Mouse (Mus musculus) lung, embryonic 16.5 days (tissue): ENCODE measurements at regions not wholly inside any gene's neighbourhood (a gene's known extent, or its start where the extent isn't known, plus 50 kb on each side); places are given as distances from the start of the nearest gene placed in this dataset.
A peak's percentile ranks its signal among the peaks of the same experiment; 100 is the strongest.

Experiments used
- ATAC-seq: fragments of 200-750 bp; cut with Nextera tagmentation; 2 replicates; pipeline ENCODE4 v1.8.0; 2017; ENCODE audit warnings: low read depth, mild to moderate bottlenecking, moderate library complexity
- H3K27ac ChIP-seq: fragments of 300-500 bp; sonication (generic); 2 replicates; pipeline ENCODE4 v1.5.1; 2014; ENCODE audit warnings: mild to moderate bottlenecking, control low read depth, low read length
- H3K27me3 ChIP-seq: fragments of 300-500 bp; sonication (generic); 2 replicates; pipeline ENCODE4 v1.6.1; 2014; ENCODE audit warnings: low read depth, low read length, mixed read lengths; ENCODE audit not compliant: control insufficient read depth, insufficient read depth
- H3K36me3 ChIP-seq: fragments of 300-500 bp; sonication (generic); 2 replicates; pipeline ENCODE4 v1.6.1; 2014; ENCODE audit warnings: low read length; ENCODE audit not compliant: control insufficient read depth, insufficient read depth
- H3K4me1 ChIP-seq: fragments of 300-500 bp; sonication (generic); replicated peaks from 2 replicates; pipeline ENCODE4 v1.6.1; 2014; ENCODE audit warnings: low read length, mixed read lengths; ENCODE audit not compliant: control insufficient read depth, insufficient read depth
- H3K4me2 ChIP-seq: fragments of 300-500 bp; sonication (generic); 2 replicates; pipeline ENCODE4 v1.6.1; 2014; ENCODE audit warnings: low read depth, low read length, control low read depth
- H3K4me3 ChIP-seq: fragments of 300-500 bp; sonication (generic); 2 replicates; pipeline ENCODE4 v1.5.1; 2014; ENCODE audit warnings: mild to moderate bottlenecking, low read length, control low read depth
- H3K9ac ChIP-seq: fragments of 300-500 bp; sonication (generic); 2 replicates; pipeline ENCODE4 v1.6.1; 2014; ENCODE audit warnings: low read length, control low read depth
- H3K9me3 ChIP-seq: fragments of 300-500 bp; sonication (generic); 2 replicates; pipeline ENCODE4 v1.6.1; 2016; ENCODE audit warnings: low read length; ENCODE audit not compliant: control insufficient read depth
- WGBS: fragments of 180-500 bp; shearing (Covaris S2); extraction: QIAGEN DNeasy Blood & Tissue Kit; methylation state at CpG from one replicate; pipeline ENCODE4 v1.1.7; 2014; 5-methylcytosine and 5-hydroxymethylcytosine counted together

DNA sequence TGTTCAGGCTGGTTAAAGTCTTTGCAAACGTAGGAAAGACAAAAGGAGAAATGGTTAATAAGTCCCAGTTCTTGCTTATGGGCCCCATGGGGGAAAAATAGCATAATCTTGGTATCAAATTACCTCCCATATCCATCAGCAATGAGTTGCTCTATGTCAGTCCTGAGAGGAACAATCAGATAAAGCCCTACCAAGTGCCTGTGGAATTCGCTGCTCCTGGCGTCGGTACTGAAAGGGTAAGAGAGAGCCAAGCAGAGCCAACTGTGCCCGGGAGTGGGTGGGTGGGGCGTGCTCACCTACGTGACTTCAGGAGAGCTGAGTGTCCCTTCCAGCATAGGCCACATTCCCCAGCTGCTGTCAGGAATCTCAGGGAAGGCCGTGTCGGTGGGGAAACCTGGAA, 392.7 kb downstream of the Wdr11 start:
- Histone ChIP-seq H3K27me3 (no peaks in the 10 kb centered on the region), H3K9ac (no peak overlapping the region), H3K4me3 (no peak overlapping the region), H3K4me1 (peaks cover 26% of the 10 kb centered on the region), H3K27ac (peak overlapping the region; percentile 92), H3K9me3 (no peaks in the 10 kb centered on the region), H3K36me3 (no peaks in the 10 kb centered on the region), H3K4me2 (no peak overlapping the region)
- ATAC-seq: peak; percentile 84
- WGBS: 33% methylated on average over 9 of the region's 9 CpGs

DNA sequence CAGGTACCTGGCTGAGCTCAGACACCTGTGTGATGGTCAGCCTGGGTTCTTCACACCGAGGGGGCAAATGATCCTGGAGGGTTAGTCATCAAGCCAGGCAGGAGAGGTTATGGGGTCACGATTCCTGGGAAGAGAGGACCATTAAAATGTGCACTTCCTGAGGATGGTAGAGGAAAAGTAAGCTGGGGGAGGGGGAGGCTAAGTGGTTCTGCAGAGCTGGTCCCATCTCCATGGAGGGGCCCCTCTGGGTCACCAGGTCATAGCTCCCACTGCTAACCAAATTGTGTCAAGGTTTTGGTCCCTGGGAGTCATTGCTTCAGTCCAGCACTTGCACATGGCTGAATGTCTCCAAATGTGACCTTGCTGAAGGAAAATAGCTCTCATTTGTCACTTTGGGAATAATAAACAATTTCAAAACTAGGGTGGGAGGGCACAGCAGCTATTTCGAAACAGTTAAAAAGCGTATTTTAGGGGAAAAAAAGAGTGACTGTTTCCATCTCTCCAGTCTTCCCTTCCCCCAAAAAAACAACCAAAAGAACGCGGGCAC, 395.5 kb downstream of the Wdr11 start:
- Histone ChIP-seq H3K9me3 (no peaks in the 10 kb centered on the region), H3K27me3 (no peaks in the 10 kb centered on the region), H3K36me3 (no peaks in the 10 kb centered on the region), H3K4me2 (0 out of 2 replicates have a peak overlapping the region, but pooled peaks have one; percentile 7), H3K27ac (0 out of 2 replicates have a peak overlapping the region, but pooled peaks have one; percentile 1), H3K4me3 (no peak overlapping the region), H3K4me1 (peaks cover 28% of the 10 kb centered on the region), H3K9ac (no peak overlapping the region)
- WGBS: 22% methylated on average over 6 of the region's 6 CpGs
- ATAC-seq: peak; percentile 3; the same call in 1 of the 2 replicates

DNA sequence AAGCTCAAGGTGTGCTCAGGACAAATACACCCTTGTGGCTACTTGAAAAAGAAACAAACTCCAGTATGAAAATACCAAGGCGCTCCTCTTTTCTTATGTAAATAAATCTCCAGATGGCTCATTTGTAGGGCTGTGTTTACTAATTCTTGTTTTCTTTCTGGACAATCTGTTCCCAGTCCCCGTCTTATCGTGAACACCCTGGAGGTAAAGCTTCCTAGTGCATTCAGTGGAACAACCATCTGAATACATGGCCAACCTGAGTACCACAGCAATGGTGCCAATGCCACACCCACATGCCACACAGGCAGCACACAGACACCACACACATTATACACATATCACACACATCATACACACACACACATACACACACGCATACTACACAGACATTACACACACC, 396.1 kb downstream of the Wdr11 start:
- H3K9me3 ChIP-seq: no peaks in the 10 kb centered on the region
- no peaks in the 10 kb centered on the region for H3K36me3 ChIP-seq
- H3K4me2 ChIP-seq: 0 out of 2 replicates have a peak overlapping the region, but pooled peaks have one; percentile 7
- H3K9ac ChIP-seq: no peak overlapping the region
- H3K27ac ChIP-seq: 0 out of 2 replicates have a peak overlapping the region, but pooled peaks have one; percentile 1
- H3K4me1 ChIP-seq: peaks cover 25% of the 10 kb centered on the region
- no peak overlapping the region for H3K4me3 ChIP-seq
- H3K27me3 ChIP-seq: no peaks in the 10 kb centered on the region
- ATAC-seq: no peak
- WGBS: 42% methylated on average over 4 of the region's 4 CpGs

DNA sequence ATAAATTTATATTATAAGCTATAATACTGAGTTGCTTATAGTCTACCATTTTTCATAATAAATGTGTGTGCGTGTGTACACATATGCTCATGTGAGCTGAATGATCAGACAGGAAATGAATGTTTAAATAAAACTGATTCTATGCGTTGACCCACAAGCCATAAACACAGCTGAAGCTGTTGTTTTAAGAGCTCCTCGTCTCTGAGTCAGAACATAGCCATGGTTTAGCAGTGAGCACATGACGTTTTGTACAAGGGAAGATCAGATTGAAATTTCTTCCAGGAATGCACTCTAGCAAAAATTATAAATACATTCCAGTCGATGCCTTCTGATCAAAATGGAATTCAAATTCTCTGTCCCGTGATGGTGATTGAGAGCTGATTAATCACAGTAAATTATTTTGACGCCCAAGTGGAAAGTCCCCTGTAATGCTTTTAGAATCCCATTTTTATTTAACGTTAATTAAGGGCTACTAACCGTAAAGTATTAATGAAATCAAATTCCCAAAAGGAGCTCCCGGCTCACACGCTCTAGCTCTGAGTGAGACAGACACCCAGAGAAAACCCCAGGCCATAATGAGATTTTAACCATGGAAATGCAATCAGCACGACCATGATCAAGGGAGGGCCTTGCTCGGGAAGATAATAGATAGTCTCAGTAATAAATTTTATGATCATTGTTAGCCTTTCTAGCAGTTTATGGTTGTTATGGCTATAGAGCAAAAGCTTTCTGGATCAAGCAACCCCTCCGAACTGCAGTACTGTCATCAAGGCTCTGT, 402.0 kb downstream of the Wdr11 start:
- ATAC-seq: no peak
- 61% methylated on average over 14 of the region's 14 CpGs for WGBS
- no peak overlapping the region for H3K9ac ChIP-seq
- H3K36me3 ChIP-seq: no peaks in the 10 kb centered on the region
- no peak overlapping the region for H3K27ac ChIP-seq
- H3K4me2 ChIP-seq: no peak overlapping the region
- no peak overlapping the region for H3K4me3 ChIP-seq
- H3K9me3 ChIP-seq: no peaks in the 10 kb centered on the region
- H3K4me1 ChIP-seq: peaks cover 4% of the 10 kb centered on the region; the same call in 1 of the 2 replicates
- no peaks in the 10 kb centered on the region for H3K27me3 ChIP-seq

DNA sequence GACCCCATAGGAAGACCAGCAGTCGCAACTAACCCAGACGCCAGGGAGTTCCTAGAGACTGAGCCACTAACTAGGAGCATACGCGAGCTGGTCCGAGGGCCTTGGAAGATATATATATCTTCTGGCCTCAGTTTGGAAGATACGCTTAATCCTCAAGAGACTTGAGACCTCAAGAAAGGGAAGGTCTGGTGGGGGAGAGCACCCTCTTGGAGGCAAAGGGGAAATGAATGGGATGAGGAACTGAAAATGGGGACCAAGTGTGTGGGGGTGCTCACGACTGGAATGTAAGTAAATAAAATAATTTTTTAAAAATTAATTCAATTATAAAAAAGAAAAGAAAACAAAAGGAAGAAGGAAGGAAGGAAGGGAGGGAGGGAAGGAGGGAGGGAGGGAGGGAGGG, 403.9 kb downstream of the Wdr11 start:
- Histone ChIP-seq H3K36me3 (no peaks in the 10 kb centered on the region), H3K9ac (no peak overlapping the region), H3K4me3 (no peak overlapping the region), H3K9me3 (no peaks in the 10 kb centered on the region), H3K27ac (no peak overlapping the region), H3K4me1 (peaks cover 5% of the 10 kb centered on the region), H3K4me2 (no peak overlapping the region), H3K27me3 (no peaks in the 10 kb centered on the region)
- no peak for ATAC-seq
- WGBS: 91% methylated on average over 7 of the region's 7 CpGs

DNA sequence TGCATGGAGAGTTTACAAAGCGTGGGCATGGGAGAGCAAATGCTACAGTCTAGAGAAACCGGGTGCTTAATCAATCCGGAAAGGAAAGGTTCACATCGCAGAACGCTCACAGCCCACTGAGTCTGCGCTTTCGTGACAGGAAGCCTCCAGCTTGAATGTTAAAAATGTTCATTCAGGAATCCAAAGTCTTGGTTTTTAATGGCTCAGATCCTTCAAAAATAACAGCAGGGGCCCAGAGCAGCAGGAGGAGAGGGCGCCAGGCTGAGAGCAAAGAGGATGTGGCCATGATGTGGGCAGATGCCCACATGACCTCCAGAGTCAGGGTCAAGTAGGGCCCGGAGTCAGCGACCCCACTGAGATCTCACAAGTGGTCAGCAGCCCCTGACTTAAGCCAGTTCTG, 409.4 kb downstream of the Wdr11 start:
- peak overlapping the region; percentile 15; the same call in 1 of the 2 replicates for H3K4me2 ChIP-seq
- H3K9me3 ChIP-seq: no peaks in the 10 kb centered on the region
- H3K27ac ChIP-seq: peak overlapping the region; percentile 80
- peak overlapping the region; percentile 51 for H3K9ac ChIP-seq
- peaks cover 18% of the 10 kb centered on the region for H3K4me1 ChIP-seq
- ATAC-seq: no peak
- H3K27me3 ChIP-seq: no peaks in the 10 kb centered on the region
- WGBS: 25% methylated on average over 10 of the region's 10 CpGs
- no peak overlapping the region for H3K4me3 ChIP-seq
- no peaks in the 10 kb centered on the region for H3K36me3 ChIP-seq

DNA sequence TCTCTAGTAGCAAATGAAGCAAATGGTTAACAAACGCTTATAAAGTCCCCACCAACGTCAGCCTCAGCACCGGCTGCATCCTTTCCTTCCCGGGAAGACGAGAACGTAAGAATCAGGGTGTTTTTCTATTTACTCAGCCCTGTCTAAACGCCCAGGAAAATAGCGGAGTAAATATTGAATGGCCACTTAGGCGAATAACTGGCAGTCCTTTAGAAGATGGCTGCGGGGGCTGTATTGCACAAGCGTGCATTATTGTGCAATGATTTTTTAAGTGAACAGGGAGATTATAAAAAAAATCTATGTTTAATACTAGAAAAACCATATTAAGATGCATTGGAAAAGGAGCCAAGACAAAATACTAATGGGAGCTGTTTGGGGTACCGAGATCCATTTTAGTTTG, 410.3 kb downstream of the Wdr11 start:
- Histone ChIP-seq H3K36me3 (no peaks in the 10 kb centered on the region), H3K27ac (peak overlapping the region; percentile 48; the same call in 1 of the 2 replicates), H3K4me1 (peaks cover 18% of the 10 kb centered on the region), H3K4me3 (no peak overlapping the region), H3K9me3 (no peaks in the 10 kb centered on the region), H3K9ac (no peak overlapping the region), H3K4me2 (peak overlapping the region; percentile 29), H3K27me3 (no peaks in the 10 kb centered on the region)
- ATAC-seq: no peak; the same call in 1 of the 2 replicates
- WGBS: 25% methylated on average over 12 of the region's 12 CpGs

DNA sequence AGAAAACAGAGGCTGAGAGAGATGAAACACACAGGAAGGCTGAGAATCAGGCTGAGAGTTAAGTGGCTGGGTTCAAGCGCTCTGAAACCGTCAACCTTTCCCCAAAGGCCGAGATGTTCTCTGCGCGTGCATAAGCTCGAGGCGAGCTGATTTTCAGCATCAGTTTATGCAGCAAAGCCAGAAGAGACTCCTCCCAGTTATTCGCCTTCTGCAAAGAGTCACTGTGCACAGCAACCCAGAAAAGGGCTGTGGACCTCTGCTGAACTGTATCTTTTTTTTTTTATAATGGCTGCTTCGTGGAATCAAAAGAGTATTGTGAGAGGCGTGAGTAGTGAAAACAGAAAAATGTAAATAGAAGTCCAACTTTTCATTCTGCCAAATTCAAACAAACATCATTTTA, 413.7 kb downstream of the Wdr11 start:
- Histone ChIP-seq H3K4me3 (no peak overlapping the region), H3K4me2 (peak overlapping the region; percentile 0; the same call in 1 of the 2 replicates)

DNA sequence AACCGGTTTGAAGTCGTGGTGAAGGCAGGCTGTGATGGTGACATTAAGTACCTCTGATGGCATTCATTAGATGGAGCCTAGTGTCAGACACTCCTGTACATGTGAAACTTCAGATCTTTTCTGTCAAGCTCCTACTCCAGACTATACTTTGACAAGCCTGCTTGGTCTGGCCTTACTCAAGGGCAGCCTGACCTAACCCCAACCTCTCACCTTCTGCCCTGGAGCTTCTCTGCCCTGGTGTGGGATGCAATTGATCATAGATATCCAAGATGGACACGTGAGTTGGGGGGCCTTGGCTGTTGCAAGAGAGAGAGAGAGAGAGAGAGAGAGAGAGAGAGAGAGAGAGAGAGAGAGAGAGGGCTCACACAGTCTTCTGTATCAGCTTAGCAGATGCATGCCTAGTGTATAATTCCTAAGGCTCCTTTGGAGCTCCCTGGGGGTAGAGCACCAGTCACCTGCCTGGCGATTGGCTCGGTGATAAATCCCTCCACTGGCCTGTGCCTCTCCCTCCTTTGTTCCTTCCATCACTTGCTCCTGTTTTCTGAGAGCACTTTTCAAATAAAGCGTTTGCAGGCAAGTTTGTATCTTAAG, 416.4 kb downstream of the Wdr11 start:
- Histone ChIP-seq H3K36me3 (no peaks in the 10 kb centered on the region), H3K4me2 (no peak overlapping the region), H3K9ac (no peak overlapping the region), H3K27ac (no peak overlapping the region), H3K4me1 (peaks cover 7% of the 10 kb centered on the region), H3K27me3 (no peaks in the 10 kb centered on the region), H3K4me3 (no peak overlapping the region), H3K9me3 (no peaks in the 10 kb centered on the region)
- ATAC-seq: no peak
- 26% methylated on average over 6 of the region's 6 CpGs for WGBS

More for the DNA sequence above, 413.7 kb downstream of the Wdr11 start:
- Histone ChIP-seq H3K9ac (no peak overlapping the region), H3K27ac (peak overlapping the region; percentile 76), H3K9me3 (no peaks in the 10 kb centered on the region), H3K36me3 (no peaks in the 10 kb centered on the region), H3K27me3 (no peaks in the 10 kb centered on the region), H3K4me1 (peaks cover 17% of the 10 kb centered on the region)
- peak; percentile 31; the same call in 1 of the 2 replicates for ATAC-seq
- WGBS: 15% methylated on average over 10 of the region's 10 CpGs
